Mouse (Mus musculus): ENCODE data around the gene Gm4131.
A peak's percentile ranks its signal among the peaks of the same experiment; 100 is the strongest.

Gm4131 gene

DNA sequence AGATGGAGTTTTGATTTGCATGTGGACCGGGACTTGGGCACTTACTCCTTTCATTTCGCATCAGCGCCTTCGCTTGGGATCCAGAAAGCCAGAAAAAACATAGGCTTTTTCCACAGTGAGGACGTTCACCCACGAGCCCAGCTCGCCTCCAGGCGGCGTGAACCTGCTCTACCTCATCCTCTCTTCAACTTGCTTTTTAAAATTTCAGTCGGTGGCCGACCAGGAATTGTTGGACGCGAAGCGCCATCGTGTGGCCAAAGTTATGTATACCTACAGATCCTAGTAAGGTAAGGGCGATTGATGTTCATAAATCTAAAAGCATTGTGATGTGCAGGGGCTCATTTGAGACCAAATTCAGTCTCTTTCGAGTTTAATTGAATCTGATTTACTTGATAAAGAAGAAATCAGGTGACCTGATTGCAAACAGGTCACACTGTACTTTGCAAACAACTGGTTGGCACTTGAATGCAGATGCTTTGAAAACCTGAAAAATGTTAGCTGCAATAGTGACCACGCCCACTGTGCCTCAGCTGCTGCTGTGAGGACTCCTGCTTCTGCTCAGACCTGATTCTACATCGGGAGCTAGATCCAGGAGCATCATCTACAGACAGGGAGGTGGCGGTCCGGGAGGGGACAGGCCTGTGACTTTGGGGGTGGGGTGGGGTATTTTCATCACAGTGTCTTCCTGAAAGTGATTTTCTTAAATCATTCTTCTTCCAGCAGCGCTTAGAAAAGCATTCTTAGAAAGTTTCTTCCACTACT lies 109.1 kb downstream of the Gm4131 start:
- peak; percentile 68 to 88 for DNase-seq (ENCODE audit: low spot score in 2 of 2)

DNA sequence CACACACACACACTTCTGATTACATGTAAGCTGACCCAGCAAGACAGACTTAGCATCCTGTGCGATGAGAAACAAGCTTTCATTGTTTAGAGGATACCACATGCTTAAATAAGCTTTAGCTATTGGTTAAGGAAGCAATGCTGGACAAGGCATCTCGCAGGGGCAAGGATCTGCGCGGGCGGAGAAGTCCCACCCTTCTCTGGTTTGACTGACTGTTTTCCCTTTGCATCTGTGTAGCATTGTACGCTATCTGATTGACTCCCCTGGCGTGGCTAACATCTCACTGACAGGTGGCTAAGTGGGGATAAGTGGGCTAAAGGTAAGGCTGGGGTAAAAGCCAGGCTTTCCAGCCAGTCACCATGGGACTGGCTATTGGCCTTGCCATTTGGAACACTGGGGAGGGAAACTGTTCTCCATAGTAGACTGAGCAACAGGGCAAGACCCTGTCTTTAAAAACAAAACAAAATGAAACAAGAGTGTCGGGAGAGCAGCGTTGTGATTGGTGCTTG lies 110.4 kb downstream of the Gm4131 start, which contains the start of gene Gucy1b2:
Gene Gucy1b2, minus strand, starts transcription at position 51 of the 509 bp plus-strand sequence.
- no peak for DNase-seq (ENCODE audit: low spot score in 2 of 2)

DNA sequence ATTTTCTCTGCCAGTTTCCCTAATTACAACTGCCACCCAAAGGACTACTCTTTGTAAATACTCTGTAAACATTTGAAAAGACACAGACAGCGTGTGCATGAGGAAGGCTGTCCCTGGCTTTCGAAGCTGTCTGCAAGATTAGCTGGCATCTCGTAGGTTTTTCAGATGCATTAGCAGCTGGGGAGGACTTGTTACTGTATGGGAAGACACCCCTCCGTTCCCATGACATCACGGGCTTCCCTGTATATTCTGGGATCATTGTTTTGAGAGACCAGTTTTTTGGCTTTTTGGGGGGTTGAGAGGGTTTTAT lies 111.2 kb downstream of the Gm4131 start:
- no peak for DNase-seq (ENCODE audit: low spot score in 2 of 2)

DNA sequence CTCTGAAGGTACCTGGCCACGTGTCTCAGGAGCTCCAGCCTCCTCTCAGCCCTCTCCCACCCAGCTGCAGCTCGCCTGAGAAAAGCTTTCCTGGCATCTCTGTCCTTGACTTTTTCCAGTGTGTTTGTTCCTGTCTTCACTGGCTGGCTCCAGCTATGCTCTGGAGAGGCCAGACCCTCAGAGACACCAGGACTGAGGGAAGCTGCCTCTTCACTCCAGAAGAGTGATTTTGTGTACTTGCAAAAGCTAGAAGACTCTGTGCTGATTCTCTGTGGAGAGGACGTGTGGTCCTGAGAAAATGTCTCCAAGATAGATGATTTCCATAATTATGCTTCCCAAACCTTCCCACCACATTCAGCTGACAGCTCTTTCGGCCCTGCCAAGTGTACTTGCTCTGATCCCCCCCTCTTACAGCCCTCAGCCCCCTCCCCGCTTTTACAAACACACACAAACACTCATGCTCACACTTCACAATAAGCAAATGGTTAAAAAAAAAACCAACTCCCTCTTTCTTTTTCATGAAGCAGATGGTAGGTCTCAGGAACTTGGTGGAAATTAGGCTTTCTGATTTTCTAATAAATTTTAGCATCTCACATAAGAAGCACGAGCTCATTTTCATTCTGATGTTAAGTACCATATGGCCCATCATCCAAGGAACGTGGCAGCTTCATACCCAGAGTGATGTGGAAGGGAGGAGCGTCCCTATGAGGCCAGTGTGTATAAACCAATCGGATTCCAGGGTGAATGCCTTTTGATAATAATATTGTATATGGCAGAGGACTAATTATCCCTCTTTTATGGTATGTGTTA lies 111.8 kb downstream of the Gm4131 start:
- DNase-seq (ENCODE audit: low spot score in 2 of 2), result no peak

DNA sequence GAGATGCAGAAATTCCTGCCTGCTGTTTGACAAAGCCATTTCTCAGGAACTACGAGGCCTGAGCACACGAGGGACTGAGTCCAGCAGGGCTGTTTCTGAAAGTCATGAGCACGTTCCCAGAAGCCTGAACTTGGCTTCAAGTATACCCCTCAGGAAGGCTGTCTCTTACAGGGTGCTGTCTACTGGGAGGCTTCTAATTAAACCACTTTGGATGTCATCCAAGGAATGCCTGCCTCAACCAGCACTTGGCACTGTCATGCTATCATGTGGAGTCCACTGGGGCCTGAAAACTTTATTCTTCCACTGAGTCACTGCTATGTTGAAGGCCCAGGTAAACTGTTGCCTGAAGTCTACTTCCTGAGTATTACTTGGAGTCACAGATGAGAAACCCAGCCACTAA lies 112.6 kb downstream of the Gm4131 start:
- DNase-seq (ENCODE audit: low spot score in 2 of 2), result no peak

DNA sequence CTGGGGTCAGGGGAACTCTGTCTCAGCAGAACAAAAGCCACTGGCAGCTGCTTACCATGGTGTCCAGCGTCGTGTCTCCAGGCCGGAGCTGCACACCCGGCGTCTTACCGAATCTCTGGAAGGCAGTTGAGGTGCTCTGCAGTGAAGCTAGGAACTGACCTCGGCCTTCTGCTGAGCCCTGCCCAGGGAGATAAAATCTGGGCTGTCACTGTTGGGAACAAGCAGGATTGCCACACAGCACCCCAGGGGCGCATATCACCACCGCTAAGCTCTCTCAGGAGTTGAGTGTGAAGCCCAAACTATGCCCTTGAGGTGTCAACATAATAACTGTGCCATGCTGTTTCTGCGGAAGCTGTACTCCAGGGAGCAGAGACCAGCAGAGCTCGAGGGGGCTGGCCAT lies 113.4 kb downstream of the Gm4131 start:
- no peak for DNase-seq (ENCODE audit: low spot score in 2 of 2)

DNA sequence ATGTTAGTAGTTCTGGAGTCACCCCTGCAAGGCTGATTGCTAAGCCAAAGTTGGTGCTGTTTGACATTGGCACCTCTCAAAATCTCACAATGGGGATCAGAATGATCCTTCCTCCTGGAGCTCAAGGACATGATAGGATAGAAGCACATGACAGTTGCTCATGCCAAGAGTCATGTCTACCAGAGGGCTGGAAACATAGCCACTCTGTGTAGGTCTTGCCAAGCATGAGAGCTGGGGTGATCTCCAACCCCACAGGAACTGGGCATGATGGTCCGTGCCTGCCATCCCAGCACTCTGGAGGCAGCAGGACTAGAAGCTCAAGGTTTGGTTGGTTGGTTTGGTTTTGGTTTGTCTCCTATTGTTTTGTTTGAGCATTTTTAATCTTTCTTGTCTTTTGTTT lies 116.0 kb downstream of the Gm4131 start:
- DNase-seq (ENCODE audit: low spot score in 2 of 2), result no peak

DNA sequence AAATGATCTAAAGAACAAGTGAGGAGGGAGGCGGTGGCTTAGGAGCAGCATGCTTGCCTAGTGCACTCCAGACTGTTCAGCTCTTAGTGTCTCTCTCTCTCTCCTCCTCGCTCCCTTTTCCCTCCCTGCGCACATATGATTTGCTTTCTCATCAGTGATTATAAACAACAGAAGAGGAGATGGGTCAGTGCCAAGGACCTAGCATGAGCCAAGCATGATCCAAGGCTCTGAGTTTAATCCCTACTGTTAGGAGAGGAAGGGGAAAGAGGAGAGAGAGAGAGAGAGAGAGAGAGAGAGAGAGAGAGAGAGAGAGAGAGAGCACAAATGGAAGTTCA lies 119.5 kb downstream of the Gm4131 start:
- no peak for DNase-seq (ENCODE audit: low spot score in 2 of 2)

DNA sequence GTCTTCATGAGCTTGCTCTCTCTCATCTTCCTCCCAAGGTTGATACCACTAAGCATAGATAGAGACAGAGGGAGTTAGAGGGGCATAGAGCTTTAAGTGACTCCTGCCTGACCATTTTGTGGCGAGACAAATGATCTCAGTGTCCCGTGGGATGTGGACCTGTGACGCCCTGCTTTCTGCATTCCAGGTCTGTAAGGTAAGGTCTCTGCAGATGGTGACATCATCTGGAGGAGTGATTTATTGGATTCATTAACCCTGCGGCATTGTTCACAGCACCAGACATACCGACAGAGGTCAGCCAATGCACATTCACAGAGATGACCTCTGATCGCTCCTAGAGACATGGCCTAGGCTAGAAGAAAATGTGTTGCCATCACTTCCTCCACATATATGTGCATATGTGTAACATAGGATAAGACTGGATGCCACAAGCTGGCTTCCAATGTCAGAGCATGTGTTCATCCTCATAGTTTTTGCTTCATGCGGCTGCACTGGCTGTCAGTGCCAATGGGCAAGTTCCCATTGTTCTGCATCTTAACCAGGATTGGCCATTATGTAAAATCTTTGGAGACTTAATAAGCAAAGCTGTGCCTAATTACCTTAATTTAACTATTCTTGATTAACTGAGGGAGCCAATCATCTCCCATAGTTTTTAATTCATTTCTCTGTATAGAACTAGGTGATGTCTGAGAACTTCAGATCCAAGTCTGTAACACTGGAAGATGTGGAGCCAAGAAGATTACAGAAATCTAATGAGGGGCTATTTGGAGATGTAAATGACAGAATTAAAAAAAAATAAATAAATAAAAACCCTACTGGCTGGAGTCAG lies 120.1 kb downstream of the Gm4131 start:
- DNase-seq (ENCODE audit: low spot score in 2 of 2), result no peak

DNA sequence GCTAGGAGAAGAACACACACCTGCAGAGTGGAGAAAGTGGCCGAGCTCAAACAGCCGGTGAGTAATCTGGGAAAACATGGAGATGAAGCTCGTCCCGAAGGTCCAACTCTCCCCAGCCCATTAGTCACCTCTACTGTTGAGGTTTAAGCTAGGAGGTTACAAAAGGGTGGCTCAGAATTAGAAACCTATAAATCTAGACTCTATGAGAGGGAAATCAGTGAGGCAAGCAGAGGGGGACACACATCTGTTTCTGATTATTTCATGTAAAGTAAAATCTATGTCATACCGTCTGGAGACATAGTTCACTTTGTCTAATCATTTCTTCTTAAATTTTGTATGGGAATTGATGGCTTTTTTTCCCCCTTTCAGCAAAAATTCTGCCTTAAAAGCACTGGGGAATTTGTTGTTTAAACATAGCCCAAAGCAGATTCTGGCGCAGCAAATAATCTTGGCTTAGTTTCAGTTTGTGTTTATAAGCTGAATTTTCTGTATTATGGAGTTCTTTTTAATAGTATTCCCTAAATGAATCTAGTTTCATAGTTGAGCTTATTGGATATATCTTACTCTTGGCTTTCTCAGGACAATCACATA lies 122.8 kb downstream of the Gm4131 start:
- no peak for DNase-seq (ENCODE audit: low spot score in 2 of 2)

DNA sequence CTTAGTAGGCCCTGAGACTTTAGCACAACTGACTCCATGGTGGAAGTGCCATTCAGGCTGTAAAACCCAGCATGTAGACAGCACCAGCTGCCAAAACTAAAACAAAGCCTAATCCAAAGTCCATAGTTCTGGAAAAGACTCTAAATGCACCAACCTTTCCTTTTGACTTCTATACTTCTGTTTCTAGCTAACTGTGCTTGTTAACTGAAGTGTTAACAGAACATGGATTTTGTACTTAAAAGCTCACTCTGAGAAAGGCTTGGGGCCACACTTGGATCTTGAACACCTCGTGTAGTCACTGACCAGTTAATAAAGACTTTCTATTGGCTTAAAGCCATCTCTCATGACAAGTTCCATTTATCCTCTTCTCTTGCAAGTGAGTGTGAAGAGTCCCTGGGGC lies 123.8 kb downstream of the Gm4131 start:
- DNase-seq (ENCODE audit: low spot score in 2 of 2), result no peak

DNA sequence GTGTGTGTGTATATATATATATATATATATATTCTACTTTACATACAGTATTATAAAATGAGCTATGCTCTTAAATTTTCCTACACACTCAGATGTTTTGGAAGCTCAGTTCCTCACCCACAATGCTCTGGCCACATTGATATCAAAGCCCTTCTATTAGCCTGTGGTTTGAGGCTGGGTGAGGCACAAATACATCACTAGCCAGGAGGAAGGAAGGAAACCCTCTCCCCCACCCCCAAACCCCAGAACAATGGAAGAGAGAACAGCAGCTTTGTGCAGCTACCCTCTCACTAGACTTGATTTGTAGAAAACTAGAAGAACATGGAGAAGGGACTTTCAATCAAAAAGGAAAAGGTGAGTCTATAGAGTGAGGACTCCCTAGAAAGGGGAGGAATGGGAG lies 126.7 kb downstream of the Gm4131 start:
- no peak for DNase-seq (ENCODE audit: low spot score in 2 of 2)

DNA sequence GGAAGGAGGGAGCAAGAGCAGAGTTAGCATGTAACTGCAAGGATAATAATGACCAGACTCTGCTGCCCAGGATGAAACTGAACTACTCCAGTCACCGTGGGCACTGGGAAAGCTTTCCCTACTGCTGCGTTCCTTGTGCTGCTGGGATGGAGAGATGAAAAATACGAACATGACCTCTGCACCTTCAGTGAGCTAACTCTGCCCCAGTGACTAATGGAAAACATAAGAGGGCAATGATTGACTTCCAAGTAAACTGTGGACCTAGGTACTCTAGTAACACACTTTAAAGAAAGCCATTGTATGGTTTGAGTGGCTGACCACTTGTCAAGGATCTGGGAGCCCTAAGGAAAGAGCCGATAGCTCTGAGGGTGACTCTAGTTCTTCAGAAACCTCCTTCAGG lies 128.5 kb downstream of the Gm4131 start:
- DNase-seq (ENCODE audit: low spot score in 2 of 2), result no peak

DNA sequence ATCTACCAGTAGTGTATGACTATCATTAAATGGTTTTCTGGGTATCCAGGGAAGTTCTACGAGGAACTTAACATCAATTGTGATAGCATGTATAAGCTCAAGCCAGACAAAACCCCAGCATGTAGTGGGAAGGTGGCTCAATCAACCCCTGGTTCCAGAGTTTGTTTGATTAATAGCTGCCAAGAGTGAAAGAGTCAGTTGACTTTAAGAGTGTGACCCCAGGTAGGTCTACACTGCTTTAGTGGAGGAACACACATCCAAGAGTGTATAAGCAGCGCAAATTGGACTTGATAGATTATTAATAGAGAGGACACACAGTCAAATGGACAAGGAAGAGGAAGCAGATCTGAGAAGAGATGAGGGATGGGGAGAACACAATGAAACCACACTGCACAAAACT lies 128.9 kb downstream of the Gm4131 start:
- DNase-seq (ENCODE audit: low spot score in 2 of 2), result no peak

DNA sequence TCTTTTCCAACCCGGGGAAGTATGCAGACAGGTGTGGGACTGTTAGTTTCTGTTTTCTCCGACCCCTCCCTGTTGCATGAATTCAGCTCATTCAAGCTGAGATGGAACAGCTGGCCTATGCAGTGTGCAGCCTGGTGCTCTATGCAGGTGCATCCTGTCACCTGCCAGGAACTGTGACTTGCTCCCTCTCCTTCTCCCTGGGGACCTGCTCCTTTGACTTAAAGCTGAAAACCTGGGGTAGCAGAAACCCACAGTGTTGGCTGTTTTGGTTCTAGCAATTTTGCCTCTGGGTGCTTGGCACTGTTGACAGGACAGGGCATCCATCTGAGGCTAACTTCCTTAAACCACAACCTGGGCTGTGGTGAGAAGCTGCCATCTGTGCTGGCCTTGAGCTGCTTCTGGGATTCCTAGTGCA lies 141.4 kb downstream of the Gm4131 start:
- DNase-seq (ENCODE audit: low spot score in 2 of 2), result no peak

DNA sequence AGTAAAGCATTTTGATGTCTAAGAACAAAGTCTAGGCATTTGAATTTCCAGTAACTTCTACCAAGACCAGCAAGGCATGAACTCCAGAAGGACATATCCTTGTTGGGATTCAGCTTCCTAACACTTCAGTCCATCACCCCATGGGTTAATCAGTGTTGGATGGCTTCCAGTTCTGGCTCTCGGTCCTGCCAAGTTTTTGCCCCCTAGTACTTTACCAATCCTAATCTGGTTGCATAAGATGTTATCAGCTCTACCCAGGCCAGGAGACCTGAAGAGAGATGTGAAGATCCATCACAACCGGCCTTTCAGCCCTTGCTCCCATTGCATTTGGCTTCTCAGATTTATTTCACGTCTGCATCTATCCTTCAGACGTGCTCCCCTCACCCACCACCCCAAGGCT lies 144.5 kb downstream of the Gm4131 start:
- no peak for DNase-seq (ENCODE audit: low spot score in 2 of 2)

DNA sequence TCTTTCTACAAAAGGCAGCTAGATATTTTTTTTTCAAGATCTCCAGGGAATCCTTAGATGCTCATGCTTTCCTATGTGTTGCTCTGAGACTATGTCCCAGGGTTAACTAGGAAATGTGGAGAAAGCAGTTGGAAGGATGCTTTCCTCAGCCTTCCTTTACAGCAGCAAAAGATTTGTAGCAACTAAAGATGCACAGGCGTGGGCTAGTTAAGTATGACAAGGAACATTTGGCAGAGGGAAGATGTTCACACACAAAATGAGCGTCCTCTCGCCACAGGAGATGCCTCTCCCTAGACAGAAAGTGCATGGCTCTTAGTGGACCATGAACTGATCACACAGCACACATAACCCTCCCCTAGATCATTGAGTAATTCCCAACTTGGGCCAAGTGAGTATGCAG lies 149.2 kb downstream of the Gm4131 start:
- no peak for DNase-seq (ENCODE audit: low spot score in 2 of 2)

DNA sequence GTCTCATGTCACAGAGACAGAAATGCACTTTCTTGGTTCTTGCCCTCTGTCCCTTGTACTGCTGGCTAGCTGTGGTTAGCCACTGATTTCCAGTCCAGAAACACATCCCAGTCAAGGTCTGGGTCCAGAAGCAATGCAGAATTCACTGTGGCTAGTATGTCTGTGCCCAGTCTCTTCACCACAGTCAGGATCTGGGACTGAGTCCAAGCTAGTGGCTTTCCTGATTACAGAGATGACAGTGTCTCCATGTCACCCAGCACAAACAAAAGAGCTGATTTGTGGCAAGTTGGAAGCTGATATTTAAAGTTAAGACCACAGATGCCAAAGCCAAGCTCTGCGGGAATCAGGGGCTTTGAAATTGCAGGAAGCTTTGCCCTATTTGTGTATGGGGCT lies 150.0 kb downstream of the Gm4131 start:
- no peak for DNase-seq (ENCODE audit: low spot score in 2 of 2)

DNA sequence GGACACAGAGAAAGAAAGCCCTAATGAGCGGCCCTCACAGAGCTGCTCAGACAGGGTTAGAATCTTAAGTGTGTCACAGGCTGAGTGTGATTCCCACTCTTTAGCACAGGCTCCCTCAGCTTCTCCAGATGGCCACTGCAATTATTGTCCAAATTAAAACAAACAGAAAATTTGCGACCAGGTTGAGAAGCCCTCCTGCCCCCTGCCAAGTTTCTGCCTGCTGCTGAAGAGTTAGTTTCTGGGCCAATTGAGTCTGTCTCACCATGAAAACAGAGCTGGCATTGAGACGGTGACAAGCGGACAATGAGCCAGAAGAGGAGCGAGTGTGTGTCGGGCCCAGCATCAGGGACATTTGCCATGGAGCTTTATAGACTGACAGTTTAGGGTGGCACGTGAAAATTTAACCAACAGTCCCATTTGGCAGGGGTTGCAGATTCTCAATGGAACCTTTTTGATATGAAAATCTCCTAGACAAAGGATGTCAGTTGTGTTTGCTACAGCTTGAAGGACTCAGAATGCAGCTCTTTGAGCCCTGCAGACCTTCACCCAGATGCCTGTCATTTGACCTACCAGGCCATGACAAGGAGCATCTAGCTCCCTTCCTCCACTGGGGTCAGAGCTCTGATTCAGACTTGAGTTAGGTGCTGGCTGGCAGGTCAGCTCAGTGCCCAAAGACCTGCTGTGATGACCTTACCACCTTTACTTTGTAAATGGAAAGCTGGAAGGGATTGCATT lies 150.5 kb downstream of the Gm4131 start:
- DNase-seq (ENCODE audit: low spot score in 2 of 2), result no peak

All from urinary bladder, postnatal 4 days (tissue).